Mouse (Mus musculus) intestine, embryonic 14.5 days (tissue): ENCODE data around the gene Sp110. TPM values are rescaled to one million over a fixed set of nuclear protein-coding genes. Genes with fewer than 3 reads are reported as not detected.
"Not testable (repeated sequence)": the region's sequence is repeated elsewhere in the genome, so short reads cannot be mapped to it uniquely, and the experiment has no call there.

Experiments
- ATAC-seq: fragments of 200-750 bp; cut with Nextera tagmentation; replicated peaks from 2 replicates; pipeline ENCODE4 v1.8.0; 2017; ENCODE audit warnings: low read depth, moderate number of reproducible peaks, moderate TSS enrichment, moderate library complexity; ENCODE audit not compliant: low FRiP score, low TSS enrichment
- DNase-seq: peaks from one replicate; pipeline ENCODE4 v3.0.0-alpha.2; 2018; ENCODE audit warnings: low spot score
- H3K27ac ChIP-seq: fragments of 300-500 bp; sonication (generic); 2 replicates; pipeline ENCODE4 v1.5.1; 2014; ENCODE audit warnings: low read depth, mild to moderate bottlenecking, control low read depth
- H3K27me3 ChIP-seq: fragments of 300-500 bp; sonication (generic); replicated peaks from 2 replicates; pipeline ENCODE4 v1.6.1; 2014; ENCODE audit warnings: low read length, control low read depth; ENCODE audit not compliant: control insufficient read depth, insufficient read depth
- H3K36me3 ChIP-seq: fragments of 300-500 bp; sonication (generic); 2 replicates; pipeline ENCODE4 v1.6.1; 2014; ENCODE audit warnings: low read length, control low read depth; ENCODE audit not compliant: control insufficient read depth, insufficient read depth
- H3K4me1 ChIP-seq: fragments of 300-500 bp; sonication (generic); replicated peaks from 2 replicates; pipeline ENCODE4 v1.6.1; 2014; ENCODE audit warnings: low read length, control low read depth, mixed read lengths; ENCODE audit not compliant: control insufficient read depth, insufficient read depth
- H3K4me2 ChIP-seq: fragments of 300-500 bp; sonication (generic); 2 replicates; pipeline ENCODE4 v1.6.1; 2014; ENCODE audit warnings: low read length
- H3K4me3 ChIP-seq: fragments of 300-500 bp; sonication (generic); 2 replicates; pipeline ENCODE4 v1.5.1; 2014; ENCODE audit warnings: low read depth, low read length, control low read depth, mixed read lengths
- H3K9ac ChIP-seq: fragments of 300-500 bp; sonication (generic); 2 replicates; pipeline ENCODE4 v1.6.1; 2014; ENCODE audit warnings: mild to moderate bottlenecking, low read length
- H3K9me3 ChIP-seq: fragments of 300-500 bp; sonication (generic); 2 replicates; pipeline ENCODE4 v1.6.1; 2016; ENCODE audit warnings: low read length, control low read depth; ENCODE audit not compliant: control insufficient read depth
- WGBS: fragments of 180-500 bp; shearing (Covaris S2); extraction: QIAGEN DNeasy Blood & Tissue Kit; methylation state at CpG from one replicate; pipeline ENCODE4 v1.1.7; 2014; 5-methylcytosine and 5-hydroxymethylcytosine counted together
- polyA plus RNA-seq: library from polyadenylated mRNA; unstranded; fragments of >200 nt; fragmentation: Nextera tagmentation; extraction: Ambion mirVana; gene quantifications from 2 replicates; pipeline ENCODE4 v1.2.1, GENCODE M21; 2014

Sp110 gene
- polyA plus RNA-seq: 2.1 and 2.4 TPM in 2 replicates

DNA sequence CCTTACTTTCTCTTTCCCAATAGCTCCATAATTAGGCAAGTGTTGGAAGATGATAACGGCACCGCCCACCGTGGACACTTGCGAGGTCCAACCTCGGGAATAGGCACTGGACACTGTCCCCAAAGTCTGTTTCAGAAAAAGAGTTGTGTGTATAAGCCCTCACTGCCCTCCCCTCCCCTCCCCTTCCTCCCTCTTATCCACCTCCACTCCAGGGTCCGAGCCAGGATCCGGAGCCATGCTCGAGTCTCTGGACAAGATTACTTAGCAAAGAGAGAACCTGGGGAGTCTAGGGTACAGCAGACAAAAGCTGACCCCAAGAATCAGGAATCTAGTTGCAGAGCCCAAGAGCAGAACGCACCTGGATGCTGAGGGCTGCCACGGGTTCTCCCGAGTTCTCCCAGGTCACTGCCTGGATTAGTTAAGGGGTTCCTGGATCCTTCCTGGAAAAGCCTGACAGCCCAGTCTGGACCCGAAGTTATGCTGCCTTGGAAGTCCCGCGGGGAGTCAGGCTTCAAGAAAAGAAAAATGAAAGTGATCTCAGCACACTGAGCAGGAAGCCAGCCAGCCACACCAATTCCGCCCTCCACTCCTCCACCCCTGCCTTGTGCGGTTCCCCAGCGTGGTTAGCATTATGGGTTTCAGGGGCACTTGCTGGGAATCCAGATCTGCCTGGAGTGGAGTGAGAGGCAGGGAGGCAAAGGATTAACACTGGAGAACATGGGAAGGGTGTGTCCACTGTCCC lies at the start of gene Sp110:
Sp110 (minus strand) TSS at position 547 of the 742 bp plus-strand sequence.
- not testable (repeated sequence) for H3K27ac ChIP-seq, H3K4me2 ChIP-seq

DNA sequence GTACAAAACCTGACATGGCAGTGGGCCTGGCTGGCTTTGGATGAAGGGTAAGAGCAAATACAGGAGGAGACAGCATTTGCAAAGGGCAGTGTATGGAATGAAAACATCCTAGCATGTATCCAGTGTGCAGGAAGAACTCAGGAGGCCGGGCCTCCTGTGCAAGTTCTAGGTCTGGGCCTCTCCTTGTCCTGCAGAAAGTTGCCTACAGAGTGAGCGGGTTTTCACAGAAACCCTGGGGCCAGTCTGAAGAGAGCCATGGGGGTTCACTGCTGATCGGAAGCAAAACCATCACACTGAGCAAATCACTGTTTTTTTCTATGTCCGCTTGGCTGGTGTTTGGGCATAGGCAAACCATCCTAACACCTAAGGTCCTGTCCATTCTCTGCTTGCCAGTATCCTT lies 39.5 kb upstream of the Sp110 start:
- H3K27me3 ChIP-seq, H3K27ac ChIP-seq, ATAC-seq, H3K36me3 ChIP-seq, H3K9ac ChIP-seq, H3K4me2 ChIP-seq, H3K9me3 ChIP-seq, H3K4me1 ChIP-seq, H3K4me3 ChIP-seq, DNase-seq: not testable (repeated sequence)
- WGBS: 79% methylated on average over 4 of the region's 4 CpGs

More for the DNA sequence above, at the start of gene Sp110:
- not testable (repeated sequence) for H3K27me3 ChIP-seq, H3K9ac ChIP-seq, DNase-seq, H3K36me3 ChIP-seq, ATAC-seq, H3K4me3 ChIP-seq, H3K9me3 ChIP-seq, H3K4me1 ChIP-seq
- WGBS: 70% methylated on average over 15 of the region's 17 CpGs

DNA sequence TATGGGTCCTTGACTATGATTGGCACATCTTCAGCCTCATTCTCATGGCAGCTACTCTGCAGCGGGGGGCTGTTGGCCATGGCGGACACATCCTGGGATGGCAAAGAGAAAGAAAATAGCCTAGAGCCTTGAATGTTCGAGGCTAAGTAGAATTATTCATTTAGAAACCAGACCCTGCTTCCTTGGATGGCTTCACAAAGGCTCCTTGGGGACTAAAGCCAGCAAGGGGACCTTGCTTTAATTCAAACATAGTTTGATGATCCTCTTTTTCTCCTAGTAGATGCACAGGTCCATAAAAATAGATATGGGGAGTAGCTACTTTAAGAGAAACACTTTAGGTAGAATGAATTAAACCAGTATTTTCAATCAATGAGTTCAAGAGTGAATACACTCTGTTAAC lies 38.3 kb upstream of the Sp110 start:
- not testable (repeated sequence) for H3K27me3 ChIP-seq, H3K27ac ChIP-seq, ATAC-seq, DNase-seq, H3K4me3 ChIP-seq, H3K4me1 ChIP-seq, H3K9ac ChIP-seq, H3K36me3 ChIP-seq, H3K9me3 ChIP-seq, H3K4me2 ChIP-seq
- WGBS: 64% methylated on average over 3 of the region's 3 CpGs

DNA sequence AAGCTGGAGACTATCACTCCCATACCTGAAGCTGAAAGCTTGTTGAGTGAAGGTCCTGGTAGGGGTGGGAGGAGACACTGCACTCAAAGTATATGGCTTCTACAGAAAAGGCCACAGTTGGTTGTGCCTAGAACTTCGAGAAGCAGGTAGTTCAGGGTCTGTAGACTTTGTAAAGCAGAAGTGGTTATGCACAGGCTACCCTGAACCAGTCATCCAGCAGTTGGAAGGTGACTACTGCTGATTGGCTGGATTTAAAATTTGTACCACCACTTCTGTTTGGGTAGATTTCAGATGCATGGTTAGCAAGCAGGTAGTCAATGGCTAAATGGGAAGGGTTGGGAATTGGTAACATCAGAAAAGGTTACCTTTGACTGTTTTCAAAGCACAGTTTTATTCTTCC lies 20.1 kb upstream of the Sp110 start:
- H3K27me3 ChIP-seq, H3K36me3 ChIP-seq, H3K4me1 ChIP-seq, H3K4me3 ChIP-seq, H3K9me3 ChIP-seq, H3K27ac ChIP-seq, H3K4me2 ChIP-seq, H3K9ac ChIP-seq, DNase-seq, ATAC-seq: not testable (repeated sequence)
- 86% methylated on average over 1 of the region's 1 CpGs for WGBS

DNA sequence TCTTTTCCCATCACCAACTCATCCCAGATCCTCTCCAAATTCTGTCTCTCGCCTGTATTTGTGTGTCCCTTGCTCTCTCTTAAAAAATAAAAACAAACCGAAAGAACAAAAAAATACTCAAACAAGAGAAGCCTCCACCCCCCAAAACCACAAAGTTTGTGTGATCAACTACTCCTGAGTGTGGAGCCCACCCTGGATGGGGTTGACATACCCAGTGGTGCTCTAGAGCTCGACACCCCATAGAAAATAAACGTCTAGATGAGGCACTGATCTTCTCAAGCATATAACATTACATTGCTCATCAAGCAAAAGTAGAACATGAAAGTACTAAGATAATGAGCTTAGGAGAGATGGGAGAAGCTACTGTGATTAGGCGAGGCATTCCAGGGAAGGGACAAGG lies 18.5 kb upstream of the Sp110 start:
- not testable (repeated sequence) for H3K4me2 ChIP-seq, H3K27ac ChIP-seq, H3K36me3 ChIP-seq, H3K27me3 ChIP-seq, H3K4me3 ChIP-seq, H3K9ac ChIP-seq, DNase-seq, ATAC-seq, H3K9me3 ChIP-seq, H3K4me1 ChIP-seq
- 66% methylated on average over 4 of the region's 5 CpGs for WGBS

DNA sequence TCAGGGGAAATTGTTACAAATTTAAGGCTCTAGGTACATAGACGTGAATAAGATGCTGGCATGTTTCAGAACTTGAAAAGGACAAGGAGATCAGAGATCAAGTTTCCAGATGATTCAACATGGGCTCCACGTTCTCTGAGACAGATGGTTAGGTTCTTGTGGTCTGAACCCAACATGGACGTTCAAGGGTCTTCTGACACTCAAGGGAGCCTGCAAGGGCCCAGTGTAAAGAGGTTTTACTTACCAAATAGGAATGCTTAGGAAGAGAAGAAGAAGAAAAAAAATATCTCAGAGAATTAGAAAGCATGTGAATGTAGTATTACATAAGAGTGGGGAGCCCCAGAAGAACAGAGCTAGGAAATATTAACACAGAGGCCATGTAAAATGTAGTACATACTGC lies 17.2 kb upstream of the Sp110 start:
- not testable (repeated sequence) for H3K9me3 ChIP-seq, H3K4me3 ChIP-seq, H3K4me2 ChIP-seq, H3K36me3 ChIP-seq, H3K27me3 ChIP-seq, H3K27ac ChIP-seq, H3K9ac ChIP-seq, ATAC-seq, H3K4me1 ChIP-seq, DNase-seq
- 73% methylated on average over 3 of the region's 3 CpGs for WGBS

DNA sequence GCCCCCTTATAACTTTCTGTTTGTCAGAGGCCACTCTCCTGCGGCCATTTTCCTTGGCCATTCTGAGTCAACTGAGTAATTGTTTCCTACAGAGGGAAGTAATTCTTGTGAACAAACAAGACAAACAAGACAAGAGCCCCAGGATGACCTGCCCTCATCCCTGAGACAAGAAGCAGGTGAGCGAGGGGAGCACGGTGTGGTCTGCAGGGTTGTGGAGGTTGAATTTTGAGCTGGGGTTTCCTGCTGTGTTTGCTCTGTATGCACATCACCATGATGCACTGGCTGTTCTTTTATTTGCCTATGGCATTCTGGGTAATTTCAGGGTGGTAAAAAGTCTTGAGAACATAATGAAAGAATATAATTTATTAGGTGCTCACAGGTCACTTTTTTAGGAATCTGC lies 16.5 kb upstream of the Sp110 start:
- H3K9ac ChIP-seq, ATAC-seq, H3K9me3 ChIP-seq, H3K36me3 ChIP-seq, DNase-seq, H3K4me2 ChIP-seq, H3K27ac ChIP-seq, H3K4me3 ChIP-seq, H3K4me1 ChIP-seq, H3K27me3 ChIP-seq: not testable (repeated sequence)
- WGBS: 91% methylated on average over 3 of the region's 3 CpGs

DNA sequence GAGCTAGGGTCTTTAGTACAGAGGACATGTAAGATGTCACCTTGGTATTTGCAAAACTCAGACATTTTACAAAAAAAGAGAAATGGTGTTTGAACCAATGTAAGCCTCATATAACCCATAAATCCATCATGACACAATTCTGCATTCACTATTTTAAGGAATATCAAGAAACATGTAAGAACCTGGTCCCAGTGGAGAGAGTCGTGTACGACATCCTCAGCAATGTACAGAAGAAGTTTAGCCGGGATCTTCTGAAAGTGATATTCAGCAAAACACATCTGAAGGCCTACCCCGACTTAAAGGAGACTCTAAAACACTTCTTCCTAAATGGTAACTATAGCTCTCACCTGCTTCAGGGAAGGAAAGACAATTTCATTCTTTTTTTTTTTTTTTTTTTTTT lies 12.0 kb upstream of the Sp110 start:
- not testable (repeated sequence) for ATAC-seq, H3K36me3 ChIP-seq, H3K27ac ChIP-seq, DNase-seq, H3K9ac ChIP-seq, H3K9me3 ChIP-seq, H3K27me3 ChIP-seq, H3K4me1 ChIP-seq, H3K4me2 ChIP-seq, H3K4me3 ChIP-seq
- WGBS: no CpG with 5 or more reads among the region's 4 CpGs

DNA sequence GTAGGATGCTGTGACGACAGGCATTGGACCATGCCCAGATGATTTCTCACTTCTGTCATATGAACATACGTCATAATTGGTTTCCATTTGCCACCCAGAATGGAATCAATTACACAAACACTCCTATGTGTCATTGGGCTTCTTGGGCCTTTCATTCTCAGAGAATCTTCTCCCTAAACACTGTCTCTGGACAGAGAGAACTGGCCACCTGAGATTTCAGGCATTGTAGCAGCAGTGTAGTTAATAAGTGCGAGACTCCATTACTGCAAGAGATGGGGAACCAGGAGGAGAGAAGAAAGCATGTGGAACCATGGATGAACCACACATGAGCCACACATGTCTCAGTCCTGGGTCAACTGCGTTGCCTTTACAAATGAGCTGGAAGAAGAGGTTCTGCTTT lies 9.7 kb upstream of the Sp110 start:
- H3K9me3 ChIP-seq, H3K27me3 ChIP-seq, DNase-seq, H3K9ac ChIP-seq, H3K36me3 ChIP-seq, ATAC-seq, H3K4me1 ChIP-seq, H3K4me2 ChIP-seq, H3K4me3 ChIP-seq, H3K27ac ChIP-seq: not testable (repeated sequence)
- 86% methylated on average over 3 of the region's 4 CpGs for WGBS
